Mouse (Mus musculus): Measurements from ENCODE around the gene Tmem238l. TPM values are rescaled to one million over a fixed set of nuclear protein-coding genes. Genes with fewer than 3 reads are reported as not detected.

The Tmem238l gene
- polyA plus RNA-seq, 1 experiment from 2014 or later = not detected

- Histone ChIP-seq H3K9ac (ENCODE audit: low read length) (no peak overlapping the region), H3K27me3 (replicated peaks; ENCODE audit: control insufficient read depth, insufficient read depth, low read length) (no peaks in the 10 kb centered on the region), H3K9me3 (replicated peaks; ENCODE audit: control insufficient read depth, low read length) (no peaks in the 10 kb centered on the region), H3K4me2 (ENCODE audit: low read length) (no peak overlapping the region), H3K4me1 (ENCODE audit: control insufficient read depth, insufficient read depth, low read length) (0 out of 2 replicates have a peak, but pooled peaks cover 2% of the 10 kb centered on the region), H3K27ac (ENCODE audit: low read depth, low read length) (no peak overlapping the region), H3K36me3 (ENCODE audit: control insufficient read depth, insufficient read depth, low read length) (no peaks in the 10 kb centered on the region), H3K4me3 (ENCODE audit: low read depth, low read length) (no peak overlapping the region)
- no peak for DNase-seq (ENCODE audit: low spot score)
- no peak for ATAC-seq
- WGBS = 85% methylated on average over 7 of the region's 7 CpGs
Measured at GRCm38 (mm10) chr11:66934428-66935173, 21.8 kb upstream of the Tmem238l start.

GRCm38 (mm10) chr11:66942011-66942410, 14.4 kb upstream of the Tmem238l start:
- Histone ChIP-seq H3K9me3 (replicated peaks; ENCODE audit: control insufficient read depth, low read length) (no peaks in the 10 kb centered on the region), H3K4me1 (ENCODE audit: control insufficient read depth, insufficient read depth, low read length) (no peaks in the 10 kb centered on the region), H3K27me3 (replicated peaks; ENCODE audit: control insufficient read depth, insufficient read depth, low read length) (no peaks in the 10 kb centered on the region), H3K4me2 (ENCODE audit: low read length) (no peak overlapping the region), H3K27ac (ENCODE audit: low read depth, low read length) (no peak overlapping the region), H3K36me3 (ENCODE audit: control insufficient read depth, insufficient read depth, low read length) (no peaks in the 10 kb centered on the region), H3K4me3 (ENCODE audit: low read depth, low read length) (no peak overlapping the region), H3K9ac (ENCODE audit: low read length) (no peak overlapping the region)
- no peak for ATAC-seq
- DNase-seq (ENCODE audit: low spot score) = no peak
- 89% methylated on average over 5 of the region's 5 CpGs for WGBS

- ATAC-seq (no peak), DNase-seq (ENCODE audit: low spot score) (no peak)
- no peak overlapping the region for H3K4me2 ChIP-seq (ENCODE audit: low read length)
- no peaks in the 10 kb centered on the region for H3K27me3 ChIP-seq (replicated peaks; ENCODE audit: control insufficient read depth, insufficient read depth, low read length)
- H3K4me3 ChIP-seq (ENCODE audit: low read depth, low read length) = no peak overlapping the region
- 64% methylated on average over 2 of the region's 2 CpGs for WGBS
- H3K9ac ChIP-seq (ENCODE audit: low read length) = no peak overlapping the region
- no peak overlapping the region for H3K27ac ChIP-seq (ENCODE audit: low read depth, low read length)
- no peaks in the 10 kb centered on the region for H3K36me3 ChIP-seq (ENCODE audit: control insufficient read depth, insufficient read depth, low read length)
- H3K4me1 ChIP-seq (ENCODE audit: control insufficient read depth, insufficient read depth, low read length) = no peaks in the 10 kb centered on the region
- H3K9me3 ChIP-seq (replicated peaks; ENCODE audit: control insufficient read depth, low read length) = no peaks in the 10 kb centered on the region
Measured at GRCm38 (mm10) chr11:66945224-66945767, 11.1 kb upstream of the Tmem238l start.

DNA sequence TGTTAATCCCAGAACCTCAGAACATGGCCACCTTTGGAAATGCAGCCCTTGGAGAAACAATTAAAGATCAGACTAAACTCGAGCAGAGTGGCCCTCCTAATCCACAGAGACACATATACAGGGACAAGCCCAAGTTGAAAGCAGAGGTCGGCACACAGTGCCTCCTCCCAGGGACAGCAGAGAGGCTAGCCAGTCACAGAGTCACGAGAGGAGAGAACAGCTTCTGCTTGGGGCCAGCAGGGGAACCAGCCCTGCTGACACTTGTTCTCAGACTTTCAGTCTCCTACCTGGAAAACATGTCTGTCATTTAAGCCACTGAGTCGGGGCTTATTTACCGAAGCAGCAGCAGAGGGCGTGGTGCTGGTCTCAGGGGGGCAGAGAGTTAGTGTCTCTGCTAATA, 9.9 kb upstream of the Tmem238l start:
- Histone ChIP-seq H3K27me3 (replicated peaks; ENCODE audit: control insufficient read depth, insufficient read depth, low read length) (no peaks in the 10 kb centered on the region), H3K4me1 (ENCODE audit: control insufficient read depth, insufficient read depth, low read length) (no peaks in the 10 kb centered on the region), H3K36me3 (ENCODE audit: control insufficient read depth, insufficient read depth, low read length) (no peaks in the 10 kb centered on the region), H3K9me3 (replicated peaks; ENCODE audit: control insufficient read depth, low read length) (no peaks in the 10 kb centered on the region), H3K9ac (ENCODE audit: low read length) (no peak overlapping the region), H3K4me3 (ENCODE audit: low read depth, low read length) (no peak overlapping the region), H3K4me2 (ENCODE audit: low read length) (no peak overlapping the region), H3K27ac (ENCODE audit: low read depth, low read length) (no peak overlapping the region)
- WGBS = 73% methylated on average over 6 of the region's 6 CpGs
- DNase-seq (ENCODE audit: low spot score) (no peak), ATAC-seq (no peak)

- ATAC-seq = no peak
- Histone ChIP-seq H3K9me3 (replicated peaks; ENCODE audit: control insufficient read depth, low read length) (no peaks in the 10 kb centered on the region), H3K9ac (ENCODE audit: low read length) (no peak overlapping the region), H3K27me3 (replicated peaks; ENCODE audit: control insufficient read depth, insufficient read depth, low read length) (no peaks in the 10 kb centered on the region), H3K27ac (ENCODE audit: low read depth, low read length) (no peak overlapping the region), H3K4me3 (ENCODE audit: low read depth, low read length) (no peak overlapping the region), H3K36me3 (ENCODE audit: control insufficient read depth, insufficient read depth, low read length) (no peaks in the 10 kb centered on the region), H3K4me1 (ENCODE audit: control insufficient read depth, insufficient read depth, low read length) (no peaks in the 10 kb centered on the region), H3K4me2 (ENCODE audit: low read length) (no peak overlapping the region)
- WGBS = 84% methylated on average over 6 of the region's 6 CpGs
- no peak for DNase-seq (ENCODE audit: low spot score)
Measured at GRCm38 (mm10) chr11:66946922-66947321, 9.5 kb upstream of the Tmem238l start.

DNA sequence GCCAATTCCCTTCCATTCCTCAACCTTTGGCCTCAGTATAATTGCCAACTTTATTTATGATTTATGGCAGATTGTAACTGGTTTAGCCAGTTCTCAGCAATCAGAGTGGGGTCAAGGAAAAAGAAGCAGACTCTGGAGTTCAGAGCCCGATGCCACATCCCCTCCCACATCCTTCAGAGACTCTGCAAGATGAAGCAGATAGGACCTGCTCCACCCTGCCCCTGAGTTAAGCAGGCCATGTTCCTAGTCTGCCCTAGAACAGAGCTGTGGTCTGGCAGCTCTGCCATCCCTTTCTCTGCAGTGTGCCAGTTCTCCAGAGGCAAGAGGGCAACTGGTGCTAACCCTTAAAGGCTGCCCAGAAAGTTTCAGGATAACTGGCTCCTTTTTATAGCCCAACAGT, 4.4 kb downstream of the Tmem238l start:
- no peak overlapping the region for H3K27ac ChIP-seq (ENCODE audit: low read depth, low read length)
- H3K9me3 ChIP-seq (replicated peaks; ENCODE audit: control insufficient read depth, low read length) = no peaks in the 10 kb centered on the region
- no peak overlapping the region for H3K9ac ChIP-seq (ENCODE audit: low read length)
- no peaks in the 10 kb centered on the region for H3K36me3 ChIP-seq (ENCODE audit: control insufficient read depth, insufficient read depth, low read length)
- no peak overlapping the region for H3K4me3 ChIP-seq (ENCODE audit: low read depth, low read length)
- no peaks in the 10 kb centered on the region for H3K4me1 ChIP-seq (ENCODE audit: control insufficient read depth, insufficient read depth, low read length)
- no peak overlapping the region for H3K4me2 ChIP-seq (ENCODE audit: low read length)
- DNase-seq (ENCODE audit: low spot score) (no peak), ATAC-seq (no peak)
- WGBS = 94% methylated on average over 1 of the region's 1 CpGs
- no peaks in the 10 kb centered on the region for H3K27me3 ChIP-seq (replicated peaks; ENCODE audit: control insufficient read depth, insufficient read depth, low read length)

DNA sequence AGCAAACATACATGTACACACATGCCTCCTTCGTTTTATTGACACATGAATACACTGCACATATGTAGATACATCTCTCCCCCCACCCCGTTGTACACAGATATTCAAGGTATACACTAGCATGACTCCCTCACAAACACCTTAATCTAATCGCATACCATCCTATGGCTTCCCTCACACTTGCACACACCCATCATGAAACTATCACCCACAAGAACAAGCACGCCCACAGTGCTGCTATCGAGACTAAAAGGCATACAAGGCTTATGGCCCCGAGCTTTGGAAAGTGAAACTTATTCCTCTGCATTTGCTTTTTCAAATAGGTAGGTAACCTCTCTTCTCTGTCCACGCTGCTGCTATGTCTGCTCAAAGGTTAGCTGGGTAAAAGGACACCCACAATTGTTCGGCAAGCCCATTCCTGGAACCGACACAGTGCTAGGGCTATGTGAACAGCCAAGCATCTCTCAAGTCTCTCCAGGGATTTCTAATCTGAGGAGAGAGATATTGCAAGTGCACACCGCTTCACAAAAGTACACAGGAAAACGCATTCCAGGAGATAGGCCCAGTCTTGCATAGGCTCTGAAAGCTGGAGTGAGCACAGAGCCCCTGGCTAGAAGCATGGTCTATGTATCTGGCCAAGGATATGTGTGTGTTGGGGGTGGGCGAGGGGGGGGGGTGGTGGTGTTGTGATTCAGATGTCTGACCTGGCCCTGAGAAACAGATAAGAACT, 5.2 kb downstream of the Tmem238l start:
- Histone ChIP-seq H3K4me2 (ENCODE audit: low read length) (no peak overlapping the region), H3K9ac (ENCODE audit: low read length) (no peak overlapping the region), H3K9me3 (replicated peaks; ENCODE audit: control insufficient read depth, low read length) (no peaks in the 10 kb centered on the region), H3K27me3 (replicated peaks; ENCODE audit: control insufficient read depth, insufficient read depth, low read length) (no peaks in the 10 kb centered on the region), H3K36me3 (ENCODE audit: control insufficient read depth, insufficient read depth, low read length) (no peaks in the 10 kb centered on the region), H3K27ac (ENCODE audit: low read depth, low read length) (no peak overlapping the region), H3K4me3 (ENCODE audit: low read depth, low read length) (no peak overlapping the region), H3K4me1 (ENCODE audit: control insufficient read depth, insufficient read depth, low read length) (no peaks in the 10 kb centered on the region)
- 89% methylated on average over 12 of the region's 12 CpGs for WGBS
- DNase-seq (ENCODE audit: low spot score) (no peak), ATAC-seq (no peak)

- Histone ChIP-seq H3K4me1 (ENCODE audit: control insufficient read depth, insufficient read depth, low read length) (no peaks in the 10 kb centered on the region), H3K9ac (ENCODE audit: low read length) (no peak overlapping the region), H3K27me3 (replicated peaks; ENCODE audit: control insufficient read depth, insufficient read depth, low read length) (no peaks in the 10 kb centered on the region), H3K9me3 (replicated peaks; ENCODE audit: control insufficient read depth, low read length) (no peaks in the 10 kb centered on the region), H3K27ac (ENCODE audit: low read depth, low read length) (no peak overlapping the region), H3K4me3 (ENCODE audit: low read depth, low read length) (no peak overlapping the region), H3K4me2 (ENCODE audit: low read length) (no peak overlapping the region), H3K36me3 (ENCODE audit: control insufficient read depth, insufficient read depth, low read length) (no peaks in the 10 kb centered on the region)
- 83% methylated on average over 1 of the region's 1 CpGs for WGBS
- no peak for DNase-seq (ENCODE audit: low spot score)
- ATAC-seq = no peak
Measured at GRCm38 (mm10) chr11:66963462-66963861, 7.0 kb downstream of the Tmem238l start.

All from forebrain, embryonic 14.5 days (tissue).